Mouse (Mus musculus) spleen, postnatal 10 days (tissue): Measurements from ENCODE around the gene Tgm4.

ENCODE experiments used
- DNase-seq, 2 experiments: peaks; one replicate each; pipeline ENCODE4 v3.0.0; 2021 to 2022; ENCODE audit warnings: low spot score in 2 of 2

Gene Tgm4

GRCm38 (mm10) chr9:123034426-123034825, at the start of gene Tgm4:
Tgm4 (plus strand) TSS chr9:123034726.
- no peak for DNase-seq

GRCm38 (mm10) chr9:122998406-122999192, 35.9 kb upstream of the Tgm4 start:
- no peak for DNase-seq

DNA sequence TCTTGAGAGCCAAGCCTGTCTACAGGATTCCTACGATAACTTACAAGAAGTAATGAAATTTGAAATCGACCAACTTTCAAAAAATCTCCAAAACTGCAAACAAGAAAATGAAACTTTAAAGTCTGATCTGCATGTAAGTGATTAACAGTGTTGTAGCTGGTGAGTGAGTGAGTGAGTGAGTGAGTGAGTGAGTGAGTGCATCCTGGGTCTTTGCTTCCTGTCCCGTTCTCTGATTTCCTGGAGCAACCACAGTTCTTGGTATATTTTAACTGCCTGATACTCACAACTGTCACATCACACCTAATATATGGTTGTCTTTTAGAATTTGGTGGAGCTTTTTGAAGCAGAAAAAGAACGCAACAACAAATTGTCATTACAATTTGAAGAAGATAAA, 35.3 kb upstream of the Tgm4 start:
- DNase-seq = no peak

GRCm38 (mm10) chr9:123004718-123005117, 29.8 kb upstream of the Tgm4 start:
- no peak for DNase-seq

- DNase-seq = no peak
These were observed 28.5 kb upstream of the Tgm4 start for GRCm38 (mm10) chr9:123006071-123006470.

DNA sequence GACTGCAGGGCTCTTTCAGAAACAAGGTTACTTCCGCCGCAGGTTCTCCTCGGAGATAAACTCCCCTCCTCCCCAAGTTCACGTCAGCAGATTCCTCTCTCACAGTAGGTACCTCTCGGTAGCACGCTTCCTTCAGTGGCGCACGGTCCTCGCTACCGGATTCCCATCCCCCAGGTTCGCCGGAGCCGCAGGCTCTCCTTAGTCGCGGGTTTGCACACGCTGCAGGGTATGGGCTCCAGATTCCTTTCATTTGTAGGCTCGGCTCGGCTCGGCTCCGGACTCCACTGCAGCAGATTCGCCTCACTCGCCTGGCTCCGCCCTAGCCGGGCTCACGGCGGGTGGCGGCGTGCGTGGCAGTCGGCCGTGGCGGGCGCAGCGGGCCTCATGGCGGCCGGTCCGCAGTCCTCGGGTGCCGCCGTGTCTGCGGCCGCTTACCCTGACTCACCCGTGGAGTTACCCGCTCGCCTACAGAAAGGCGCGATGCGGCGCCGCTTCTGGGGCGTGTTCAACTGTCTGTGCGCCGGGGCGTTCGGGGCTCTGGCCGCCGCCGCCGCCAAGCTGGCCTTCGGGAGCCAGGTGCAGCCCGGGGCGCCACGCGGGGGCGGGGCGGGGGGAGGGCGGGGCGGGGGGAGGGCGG, 13.4 kb upstream of the Tgm4 start, which contains the start of gene Tmem42:
Tmem42 (plus strand) TSS at position 332 of the 637 bp plus-strand sequence.
- peak; percentile 84 to 86 for DNase-seq

- peak in 1 of 2 experiments; percentile 51 for DNase-seq
These were observed 12.7 kb upstream of the Tgm4 start for GRCm38 (mm10) chr9:123021636-123022379.

DNA sequence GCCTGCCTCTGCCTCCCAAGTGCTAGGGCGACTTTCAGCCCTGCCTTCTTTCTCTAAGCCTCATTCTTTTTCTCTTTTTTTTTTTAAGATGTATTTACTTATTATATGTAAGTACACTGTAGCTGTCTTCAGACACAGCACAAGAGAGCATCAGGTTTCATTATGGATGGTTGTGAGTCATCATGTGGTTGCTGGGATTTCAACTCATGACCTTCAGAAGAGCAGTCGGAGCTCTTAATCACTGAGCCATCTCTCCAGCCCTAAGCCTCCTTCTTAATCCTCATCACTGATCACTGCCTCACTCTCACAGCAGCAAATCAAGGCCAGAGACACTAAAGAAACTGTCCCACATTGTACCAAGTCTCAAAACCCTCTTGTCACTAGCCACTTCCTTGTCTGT, 10.3 kb upstream of the Tgm4 start:
- no peak for DNase-seq

DNA sequence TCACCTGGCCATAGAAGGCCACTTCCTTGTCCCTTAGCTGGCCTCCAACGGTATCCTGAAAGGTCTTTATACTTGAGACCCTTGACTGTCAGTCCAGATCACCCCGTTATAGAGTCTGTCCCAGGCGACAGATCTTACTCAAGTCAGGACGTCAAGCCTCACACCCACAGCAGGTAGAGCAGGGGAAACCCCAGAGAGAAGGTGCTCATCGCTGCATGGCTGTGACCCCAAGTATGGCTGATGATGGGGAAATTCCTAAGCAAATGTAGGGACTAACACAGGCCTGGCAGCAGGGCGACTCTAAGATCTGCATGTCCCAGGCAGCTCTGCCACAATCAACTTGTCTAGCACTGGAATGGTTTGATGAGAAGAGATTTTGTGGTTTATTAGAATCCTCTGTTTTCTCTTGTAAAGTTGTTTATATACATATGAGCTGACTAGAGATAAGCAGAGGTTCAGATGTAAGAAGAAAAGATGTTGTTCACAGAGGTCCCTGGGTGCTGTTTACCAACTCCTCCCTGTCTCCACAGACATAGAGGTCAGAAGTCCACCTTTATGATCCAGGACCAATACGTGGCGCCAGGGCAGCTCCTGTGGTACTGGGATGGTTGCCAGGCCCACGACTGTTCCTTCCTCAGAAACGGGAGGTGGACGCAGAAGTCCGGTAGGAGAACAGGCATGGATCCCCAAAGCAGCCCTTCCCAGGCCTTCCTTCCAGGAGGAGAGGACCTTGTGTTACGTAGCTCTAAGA, 2.9 kb upstream of the Tgm4 start:
- DNase-seq = no peak

- DNase-seq = no peak
These were observed 13.1 kb downstream of the Tgm4 start for GRCm38 (mm10) chr9:123047665-123048064.

GRCm38 (mm10) chr9:123058724-123059292, 24.3 kb downstream of the Tgm4 start:
- peak in 1 of 2 experiments; percentile 31 for DNase-seq

- no peak for DNase-seq
These were observed 25.6 kb downstream of the Tgm4 start for GRCm38 (mm10) chr9:123060172-123060571.

DNA sequence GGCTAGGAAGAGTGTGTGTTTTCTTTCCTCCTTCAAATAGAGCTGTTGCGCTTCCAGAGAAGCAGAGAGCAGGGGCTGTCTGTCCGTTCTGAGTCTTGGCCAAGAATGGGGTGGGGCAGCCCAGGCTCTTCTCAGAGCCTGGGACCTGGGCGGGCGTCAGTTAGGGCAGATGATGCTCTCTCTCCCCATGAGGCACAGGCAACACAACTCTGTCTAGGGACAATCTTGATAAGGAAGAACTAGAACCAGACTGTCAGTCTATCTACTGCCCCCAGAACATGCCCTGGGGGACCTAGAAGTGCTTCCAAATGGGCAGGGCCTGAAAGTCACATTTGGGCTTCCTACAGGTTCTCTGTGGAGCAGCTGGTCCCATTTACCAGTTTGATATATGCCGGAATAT, 44.6 kb downstream of the Tgm4 start:
- DNase-seq = no peak

DNA sequence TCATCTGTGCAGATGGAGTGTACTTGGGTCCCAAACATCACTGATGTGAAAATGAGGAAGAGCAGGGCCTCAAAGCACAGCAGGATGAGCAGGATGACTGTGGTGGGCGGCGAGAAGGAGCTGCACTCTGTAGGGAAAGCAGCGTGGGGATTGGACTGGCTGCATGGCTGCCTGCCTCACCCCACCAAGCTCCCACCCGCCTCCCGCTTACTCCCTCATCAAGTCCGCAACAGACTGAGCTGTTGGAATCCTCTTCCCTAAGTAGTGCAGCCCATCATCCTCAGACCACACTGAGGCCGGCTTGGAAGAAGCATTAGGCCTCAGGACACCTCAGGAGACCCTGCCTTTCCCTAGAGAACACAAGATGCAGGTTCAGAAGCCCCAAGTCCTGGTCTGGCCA, 45.8 kb downstream of the Tgm4 start:
- DNase-seq = no peak

- DNase-seq = no peak
These were observed 46.3 kb downstream of the Tgm4 start for GRCm38 (mm10) chr9:123080796-123081195.

GRCm38 (mm10) chr9:123085373-123085772, 50.8 kb downstream of the Tgm4 start:
- no peak for DNase-seq

GRCm38 (mm10) chr9:123087558-123087957, 53.0 kb downstream of the Tgm4 start:
- no peak for DNase-seq

DNA sequence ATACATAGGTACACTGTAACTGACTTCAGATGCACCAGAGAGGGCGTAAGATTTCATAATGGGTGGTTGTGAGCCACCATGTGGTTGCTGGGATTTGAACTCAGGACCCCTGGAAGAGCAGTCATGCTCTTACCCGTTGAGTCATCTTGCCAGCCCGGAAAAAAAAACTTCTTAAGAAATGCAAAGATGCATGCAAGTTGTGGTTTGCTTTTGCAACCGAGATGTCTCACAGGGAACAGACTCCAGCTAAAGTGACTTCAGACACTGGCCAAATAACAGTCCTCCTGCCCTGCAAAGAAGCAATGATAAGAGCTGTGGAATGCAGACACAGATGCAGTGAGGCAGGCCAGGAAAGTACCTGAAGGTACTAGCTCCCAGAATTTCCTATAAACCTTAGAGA, 56.3 kb downstream of the Tgm4 start:
- no peak for DNase-seq

- no peak for DNase-seq
These were observed 65.3 kb downstream of the Tgm4 start for GRCm38 (mm10) chr9:123099631-123100455.

- no peak for DNase-seq
These were observed 68.9 kb downstream of the Tgm4 start for GRCm38 (mm10) chr9:123103425-123103824.

- no peak for DNase-seq
These were observed 69.8 kb downstream of the Tgm4 start for GRCm38 (mm10) chr9:123104362-123104761.
